Mouse (Mus musculus) liver, adult 2 months (tissue): Measurements from ENCODE around the gene Ankrd52. TPM values are rescaled to one million over a fixed set of nuclear protein-coding genes. Genes with fewer than 3 reads are reported as not detected.

Source experiments
- DNase-seq: peaks from one replicate; pipeline ENCODE4 v3.0.0-alpha.2; 2011; ENCODE audit warnings: low read depth, low spot score; ENCODE audit errors: extremely low read depth
- H3K27ac ChIP-seq: fragments of 200-500 bp; replicated peaks from 2 replicates; pipeline ENCODE4 v1.5.1; 2012; ENCODE audit warnings: low read depth, mild to moderate bottlenecking, control low read depth, inconsistent platforms, low read length; ENCODE audit not compliant: insufficient read depth
- H3K27me3 ChIP-seq: fragments of 200-500 bp; 2 replicates; pipeline ENCODE4 v1.6.1; 2012; ENCODE audit warnings: mild to moderate bottlenecking, moderate library complexity, low read length, inconsistent platforms; ENCODE audit not compliant: control insufficient read depth, insufficient read depth
- H3K36me3 ChIP-seq: fragments of 200-500 bp; 2 replicates; pipeline ENCODE4 v1.6.1; 2012; ENCODE audit warnings: low read length, inconsistent platforms; ENCODE audit not compliant: control insufficient read depth, insufficient read depth
- H3K4me1 ChIP-seq: fragments of 200-500 bp; 2 replicates; pipeline ENCODE4 v1.6.1; 2011; ENCODE audit warnings: low read length; ENCODE audit not compliant: control insufficient read depth, insufficient read depth
- H3K4me3 ChIP-seq: fragments of 200-500 bp; 2 replicates; pipeline ENCODE4 v1.5.1; 2011; ENCODE audit warnings: low read depth, mild to moderate bottlenecking, control low read depth, low read length, moderate library complexity; ENCODE audit not compliant: insufficient read depth
- H3K79me2 ChIP-seq: fragments of 200-500 bp; 2 replicates; pipeline ENCODE4 v1.6.1; 2012; ENCODE audit warnings: inconsistent platforms, mild to moderate bottlenecking, low read length, moderate library complexity; ENCODE audit not compliant: control insufficient read depth, insufficient read depth
- H3K9ac ChIP-seq: fragments of 200-500 bp; 2 replicates; pipeline ENCODE4 v1.6.1; 2012; ENCODE audit warnings: low read depth, mild to moderate bottlenecking, control low read depth, inconsistent platforms, low read length
- CTCF ChIP-seq: fragments of 200-500 bp; IDR thresholded peaks from 2 replicates; pipeline ENCODE4 v1.5.1; 2011; ENCODE audit warnings: low read depth, low read length, control low read depth
- POLR2A ChIP-seq: fragments of 200-500 bp; IDR thresholded peaks from 2 replicates; pipeline ENCODE4 v1.6.1; 2011; ENCODE audit warnings: low read length, control low read depth; ENCODE audit not compliant: insufficient read depth; ENCODE audit errors: extremely low read depth
- WGBS: fragments of 180-500 bp; shearing (Covaris S2); methylation state at CpG from one replicate; pipeline ENCODE4 v1.1.7; 2018; 5-methylcytosine and 5-hydroxymethylcytosine counted together
- polyA plus RNA-seq: library from polyadenylated mRNA; depleted of rRNA; stranded (reverse); fragments of >200 nt; gene quantifications from 2 replicates; pipeline ENCODE4 v1.2.3, GENCODE M21; 2012
- total RNA-seq: library from RNA; depleted of rRNA; stranded (reverse); fragments of >200 nt; gene quantifications from 2 replicates; pipeline ENCODE4 v1.2.3, GENCODE M21; 2014

Gene Ankrd52
- total and polyA plus RNA-seq, 2 experiments = 5.6 to 14.8 TPM

DNA sequence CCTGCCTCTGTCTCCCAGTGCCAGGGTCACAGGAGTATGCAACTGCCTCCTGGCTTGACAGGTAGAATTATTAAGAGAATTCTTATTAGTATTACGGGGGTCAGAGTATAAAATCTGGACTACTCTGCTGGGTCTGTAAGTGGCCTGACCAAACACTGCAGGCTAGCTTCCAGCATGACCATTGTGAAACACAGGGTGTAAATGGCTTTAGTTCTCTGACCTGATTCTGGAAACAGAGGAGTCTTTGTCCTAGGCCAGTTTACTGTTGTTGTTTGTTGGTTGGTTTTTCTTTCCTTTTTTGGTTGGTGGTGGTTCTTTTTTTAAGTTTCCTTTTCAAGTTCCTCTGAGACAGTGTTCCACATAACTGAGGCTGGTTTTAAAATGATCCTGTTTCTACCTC is 33.5 kb upstream of the Ankrd52 start:
- no peaks in the 10 kb centered on the region for H3K27me3 ChIP-seq
- no peak for TF ChIP-seq POLR2A
- no peak for TF ChIP-seq CTCF
- no peak overlapping the region for H3K9ac ChIP-seq
- no peak overlapping the region for H3K4me3 ChIP-seq
- peak overlapping the region; percentile 83 for H3K27ac ChIP-seq
- H3K79me2 ChIP-seq = peaks cover 29% of the 10 kb centered on the region; the same call in 1 of the 2 replicates
- H3K36me3 ChIP-seq = no peaks in the 10 kb centered on the region
- DNase-seq = peak; percentile 94
- H3K4me1 ChIP-seq = peaks cover 39% of the 10 kb centered on the region
- WGBS = 19% methylated on average over 1 of the region's 1 CpGs

GRCm38 (mm10) chr10:128344568-128345275 is 32.2 kb upstream of the Ankrd52 start:
- 4% methylated on average over 7 of the region's 7 CpGs for WGBS
- H3K36me3 ChIP-seq = peaks cover 3% of the 10 kb centered on the region; the same call in 1 of the 2 replicates

DNA sequence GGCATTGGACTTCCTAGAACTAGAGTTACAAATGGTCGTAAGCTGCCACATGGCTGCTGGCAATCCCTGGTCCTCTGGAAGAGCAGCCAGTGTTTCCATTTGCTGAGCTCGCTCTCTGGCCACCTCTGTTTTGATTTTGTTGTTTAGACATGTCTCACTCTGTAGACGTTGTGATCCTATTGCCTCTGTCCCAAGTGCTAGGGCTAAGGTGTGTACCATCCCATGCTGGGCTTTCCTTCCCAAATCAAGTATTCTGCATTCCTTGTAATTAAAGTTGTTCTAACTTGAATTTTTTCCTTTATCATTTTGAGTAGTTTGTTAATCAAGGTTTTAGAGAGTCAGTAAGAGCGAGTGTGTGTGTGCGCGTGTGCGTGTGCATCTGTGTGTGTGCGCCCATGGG is 29.4 kb upstream of the Ankrd52 start:
- Histone ChIP-seq H3K79me2 (peaks cover 13% of the 10 kb centered on the region; the same call in 1 of the 2 replicates), H3K4me3 (no peak overlapping the region), H3K27me3 (no peaks in the 10 kb centered on the region), H3K27ac (peak overlapping the region; percentile 12; the same call in 1 of the 2 replicates), H3K9ac (peak overlapping the region; percentile 21; the same call in 1 of the 2 replicates), H3K36me3 (peaks cover 25% of the 10 kb centered on the region), H3K4me1 (peaks cover 30% of the 10 kb centered on the region)
- TF ChIP-seq CTCF (no peak), POLR2A (no peak)
- DNase-seq = peak; percentile 34
- WGBS = 69% methylated on average over 8 of the region's 8 CpGs

More at GRCm38 (mm10) chr10:128344568-128345275, 32.2 kb upstream of the Ankrd52 start:
- Histone ChIP-seq H3K27me3 (no peaks in the 10 kb centered on the region), H3K4me1 (peaks cover 34% of the 10 kb centered on the region), H3K27ac (peak overlapping the region; percentile 51), H3K4me3 (no peak overlapping the region), H3K79me2 (peaks cover 21% of the 10 kb centered on the region; the same call in 1 of the 2 replicates), H3K9ac (no peak overlapping the region; the same call in 1 of the 2 replicates)
- no peak for TF ChIP-seq POLR2A
- TF ChIP-seq CTCF = no peak
- DNase-seq = peak; percentile 92

DNA sequence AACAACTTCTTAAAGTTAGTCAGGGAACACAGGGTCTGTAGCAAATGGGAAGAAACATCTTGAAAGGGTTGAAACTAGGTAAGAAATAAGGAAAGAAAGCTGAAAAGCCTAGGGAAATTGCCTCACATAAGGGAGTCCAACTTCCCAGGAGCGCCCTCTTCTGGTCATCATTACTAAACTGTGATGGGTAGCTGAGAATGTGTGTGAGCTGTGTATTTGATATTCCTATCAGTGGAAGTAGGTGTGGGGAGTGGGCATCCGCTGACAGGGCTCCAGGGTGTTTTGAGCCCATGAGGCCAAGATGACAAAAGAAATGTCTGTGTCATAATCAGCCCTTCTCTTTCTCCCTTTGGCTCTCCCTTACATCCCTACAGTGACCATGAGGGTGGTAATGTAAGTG is 18.1 kb upstream of the Ankrd52 start:
- Histone ChIP-seq H3K27me3 (no peaks in the 10 kb centered on the region), H3K4me1 (no peaks in the 10 kb centered on the region), H3K4me3 (no peak overlapping the region), H3K79me2 (no peaks in the 10 kb centered on the region; the same call in 1 of the 2 replicates), H3K27ac (no peak overlapping the region), H3K36me3 (peaks cover 65% of the 10 kb centered on the region), H3K9ac (no peak overlapping the region)
- DNase-seq = peak; percentile 46
- 54% methylated on average over 2 of the region's 2 CpGs for WGBS
- peak; percentile 37 for TF ChIP-seq CTCF
- TF ChIP-seq POLR2A = no peak

DNA sequence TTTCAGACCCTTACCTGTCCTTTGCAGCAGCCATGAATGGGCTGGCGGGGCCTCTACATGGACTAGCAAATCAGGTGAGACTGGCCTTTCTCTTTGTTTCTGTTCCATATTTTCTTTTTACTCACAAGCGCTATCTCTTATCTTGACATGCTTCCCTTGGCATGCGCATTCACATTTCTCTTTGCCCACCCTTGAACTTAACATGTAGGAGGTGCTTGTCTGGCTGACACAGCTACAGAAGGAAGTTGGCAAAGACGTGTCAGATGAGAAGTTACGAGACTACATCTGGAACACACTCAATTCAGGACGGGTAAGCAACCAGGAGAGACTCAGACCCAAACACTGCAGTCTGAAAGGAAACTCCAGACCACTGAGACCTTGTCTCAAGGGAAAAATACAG is 17.7 kb upstream of the Ankrd52 start:
- Histone ChIP-seq H3K9ac (no peak overlapping the region), H3K36me3 (peaks cover 62% of the 10 kb centered on the region), H3K27ac (no peak overlapping the region), H3K4me1 (no peaks in the 10 kb centered on the region), H3K79me2 (no peaks in the 10 kb centered on the region; the same call in 1 of the 2 replicates), H3K27me3 (no peaks in the 10 kb centered on the region), H3K4me3 (no peak overlapping the region)
- 69% methylated on average over 6 of the region's 6 CpGs for WGBS
- no peak for TF ChIP-seq CTCF
- TF ChIP-seq POLR2A = no peak
- DNase-seq = no peak

- H3K27ac ChIP-seq = no peak overlapping the region
Observed at GRCm38 (mm10) chr10:128361836-128362235, 15.1 kb upstream of the Ankrd52 start.

More at GRCm38 (mm10) chr10:128361836-128362235, 15.1 kb upstream of the Ankrd52 start:
- Histone ChIP-seq H3K27me3 (no peaks in the 10 kb centered on the region), H3K4me1 (0 out of 2 replicates have a peak, but pooled peaks cover 1% of the 10 kb centered on the region), H3K36me3 (peaks cover 53% of the 10 kb centered on the region), H3K79me2 (peaks cover 2% of the 10 kb centered on the region; the same call in 1 of the 2 replicates), H3K9ac (no peak overlapping the region), H3K4me3 (no peak overlapping the region)
- TF ChIP-seq CTCF = no peak
- no peak for TF ChIP-seq POLR2A
- 87% methylated on average over 6 of the region's 6 CpGs for WGBS
- no peak for DNase-seq
